Mouse (Mus musculus) intestine, embryonic 14.5 days (tissue): ENCODE data around the gene 4931422A03Rik. TPM values are rescaled to one million over a fixed set of nuclear protein-coding genes. Genes with fewer than 3 reads are reported as not detected.
A peak's percentile ranks its signal among the peaks of the same experiment; 100 is the strongest.
"Not testable (repeated sequence)": the region's sequence is repeated elsewhere in the genome, so short reads cannot be mapped to it uniquely, and the experiment has no call there.

Experiments
- ATAC-seq: fragments of 200-750 bp; cut with Nextera tagmentation; replicated peaks from 2 replicates; pipeline ENCODE4 v1.8.0; 2017; ENCODE audit warnings: low read depth, moderate number of reproducible peaks, moderate TSS enrichment, moderate library complexity; ENCODE audit not compliant: low FRiP score, low TSS enrichment
- DNase-seq: peaks from one replicate; pipeline ENCODE4 v3.0.0-alpha.2; 2018; ENCODE audit warnings: low spot score
- H3K27ac ChIP-seq: fragments of 300-500 bp; sonication (generic); 2 replicates; pipeline ENCODE4 v1.5.1; 2014; ENCODE audit warnings: low read depth, mild to moderate bottlenecking, control low read depth
- H3K27me3 ChIP-seq: fragments of 300-500 bp; sonication (generic); replicated peaks from 2 replicates; pipeline ENCODE4 v1.6.1; 2014; ENCODE audit warnings: low read length, control low read depth; ENCODE audit not compliant: control insufficient read depth, insufficient read depth
- H3K36me3 ChIP-seq: fragments of 300-500 bp; sonication (generic); 2 replicates; pipeline ENCODE4 v1.6.1; 2014; ENCODE audit warnings: low read length, control low read depth; ENCODE audit not compliant: control insufficient read depth, insufficient read depth
- H3K4me1 ChIP-seq: fragments of 300-500 bp; sonication (generic); replicated peaks from 2 replicates; pipeline ENCODE4 v1.6.1; 2014; ENCODE audit warnings: low read length, control low read depth, mixed read lengths; ENCODE audit not compliant: control insufficient read depth, insufficient read depth
- H3K4me2 ChIP-seq: fragments of 300-500 bp; sonication (generic); 2 replicates; pipeline ENCODE4 v1.6.1; 2014; ENCODE audit warnings: low read length
- H3K4me3 ChIP-seq: fragments of 300-500 bp; sonication (generic); 2 replicates; pipeline ENCODE4 v1.5.1; 2014; ENCODE audit warnings: low read depth, low read length, control low read depth, mixed read lengths
- H3K9ac ChIP-seq: fragments of 300-500 bp; sonication (generic); 2 replicates; pipeline ENCODE4 v1.6.1; 2014; ENCODE audit warnings: mild to moderate bottlenecking, low read length
- H3K9me3 ChIP-seq: fragments of 300-500 bp; sonication (generic); 2 replicates; pipeline ENCODE4 v1.6.1; 2016; ENCODE audit warnings: low read length, control low read depth; ENCODE audit not compliant: control insufficient read depth
- WGBS: fragments of 180-500 bp; shearing (Covaris S2); extraction: QIAGEN DNeasy Blood & Tissue Kit; methylation state at CpG from one replicate; pipeline ENCODE4 v1.1.7; 2014; 5-methylcytosine and 5-hydroxymethylcytosine counted together
- polyA plus RNA-seq: library from polyadenylated mRNA; unstranded; fragments of >200 nt; fragmentation: Nextera tagmentation; extraction: Ambion mirVana; gene quantifications from 2 replicates; pipeline ENCODE4 v1.2.1, GENCODE M21; 2014

Gene 4931422A03Rik
- polyA plus RNA-seq, 1 experiment from 2014 or later = 2.1 TPM

DNA sequence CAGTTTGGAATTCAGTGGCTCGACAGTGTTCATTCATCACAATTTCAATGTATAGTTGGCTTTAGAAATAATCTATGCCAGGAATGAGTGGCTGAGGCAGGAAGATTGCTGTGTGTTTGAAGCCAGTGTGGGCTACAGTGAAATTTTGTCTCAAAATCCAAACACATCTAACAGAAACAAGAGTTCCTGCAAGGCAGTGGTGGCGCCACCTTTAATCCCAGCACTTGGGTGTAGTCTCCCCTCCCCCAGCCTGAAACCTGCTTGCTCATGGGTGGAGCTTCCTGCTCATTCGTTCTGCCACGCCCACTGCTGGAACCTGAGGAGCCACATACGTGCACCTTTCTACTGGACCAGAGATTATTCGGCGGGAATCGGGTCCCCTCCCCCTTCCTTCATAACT, 40.6 kb downstream of the 4931422A03Rik start:
- H3K27me3 ChIP-seq, ATAC-seq, DNase-seq, H3K9ac ChIP-seq, H3K4me2 ChIP-seq, H3K4me3 ChIP-seq, H3K9me3 ChIP-seq, H3K36me3 ChIP-seq, H3K27ac ChIP-seq, H3K4me1 ChIP-seq: not testable (repeated sequence)
- 69% methylated on average over 6 of the region's 8 CpGs for WGBS

- Histone ChIP-seq H3K9ac (no peak overlapping the region), H3K27me3 (no peaks in the 10 kb centered on the region), H3K4me3 (no peak overlapping the region), H3K27ac (no peak overlapping the region), H3K4me1 (no peaks in the 10 kb centered on the region), H3K36me3 (no peaks in the 10 kb centered on the region), H3K9me3 (no peaks in the 10 kb centered on the region), H3K4me2 (no peak overlapping the region)
- 88% methylated on average over 10 of the region's 10 CpGs for WGBS
- ATAC-seq (no peak), DNase-seq (no peak)
Measured at GRCm38 (mm10) chr2:103983146-103983545, 45.0 kb downstream of the 4931422A03Rik start.

- H3K4me2 ChIP-seq = no peak overlapping the region
- DNase-seq (peak; percentile 90), ATAC-seq (0 out of 2 replicates have a peak, but pooled peaks have one; percentile 58)
Measured at GRCm38 (mm10) chr2:103982250-103982649, 45.9 kb downstream of the 4931422A03Rik start.

DNA sequence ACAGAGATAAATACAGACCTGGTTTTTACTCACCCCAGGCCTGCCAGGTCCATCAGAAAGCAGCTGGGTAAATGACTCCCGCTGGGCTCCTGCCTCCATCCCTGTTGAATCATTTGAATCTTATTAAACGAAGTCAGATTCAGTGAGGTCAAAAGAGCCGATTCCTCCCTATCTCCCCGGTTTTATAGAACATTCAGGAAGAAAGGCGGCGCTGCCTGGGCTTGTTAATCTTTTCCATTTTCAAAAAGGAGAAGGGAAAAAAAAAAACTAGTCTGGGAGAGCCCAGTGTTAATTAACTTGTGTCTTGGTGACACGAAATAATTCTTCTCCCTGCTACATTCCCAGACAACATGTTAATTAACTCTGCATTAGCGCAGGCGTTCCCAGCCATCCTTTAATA, 50.4 kb downstream of the 4931422A03Rik start:
- no peaks in the 10 kb centered on the region for H3K4me1 ChIP-seq
- no peak for DNase-seq
- ATAC-seq = no peak
- H3K4me2 ChIP-seq = no peak overlapping the region
- peaks cover 3% of the 10 kb centered on the region for H3K27me3 ChIP-seq
- no peak overlapping the region for H3K27ac ChIP-seq
- WGBS = 69% methylated on average over 9 of the region's 9 CpGs
- no peak overlapping the region for H3K9ac ChIP-seq
- no peaks in the 10 kb centered on the region for H3K36me3 ChIP-seq
- H3K4me3 ChIP-seq = no peak overlapping the region
- H3K9me3 ChIP-seq = no peaks in the 10 kb centered on the region

More at GRCm38 (mm10) chr2:103982250-103982649, 45.9 kb downstream of the 4931422A03Rik start:
- 7% methylated on average over 5 of the region's 5 CpGs for WGBS
- no peak overlapping the region for H3K4me3 ChIP-seq
- H3K9ac ChIP-seq = no peak overlapping the region
- no peaks in the 10 kb centered on the region for H3K4me1 ChIP-seq
- no peak overlapping the region for H3K27ac ChIP-seq
- no peaks in the 10 kb centered on the region for H3K9me3 ChIP-seq
- no peaks in the 10 kb centered on the region for H3K36me3 ChIP-seq
- H3K27me3 ChIP-seq = no peaks in the 10 kb centered on the region

DNA sequence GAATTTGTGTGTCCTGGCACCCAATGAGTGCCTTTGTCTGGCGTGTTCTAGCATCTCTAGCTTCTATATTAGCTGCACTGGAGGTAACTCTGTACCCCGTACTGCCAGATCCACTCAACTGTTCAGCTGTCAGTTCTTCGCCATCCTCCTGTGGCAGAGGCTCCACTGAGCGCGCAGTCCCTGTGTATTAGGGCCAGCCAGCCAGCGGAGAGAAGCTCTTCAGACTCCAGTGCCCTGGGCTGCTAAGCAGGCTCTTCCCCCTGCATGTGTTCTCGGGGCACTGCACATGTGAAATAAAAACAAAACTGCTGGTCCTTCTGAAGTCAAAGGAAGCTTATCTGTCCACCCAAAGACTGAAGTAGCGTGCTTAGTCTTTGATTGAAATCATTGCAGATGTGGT, 50.9 kb downstream of the 4931422A03Rik start:
- no peak overlapping the region for H3K9ac ChIP-seq
- 78% methylated on average over 8 of the region's 8 CpGs for WGBS
- no peaks in the 10 kb centered on the region for H3K4me1 ChIP-seq
- peaks cover 8% of the 10 kb centered on the region for H3K27me3 ChIP-seq
- no peaks in the 10 kb centered on the region for H3K9me3 ChIP-seq
- H3K36me3 ChIP-seq = no peaks in the 10 kb centered on the region
- no peak for ATAC-seq
- no peak for DNase-seq
- H3K4me3 ChIP-seq = no peak overlapping the region
- H3K27ac ChIP-seq = no peak overlapping the region
- no peak overlapping the region for H3K4me2 ChIP-seq

DNA sequence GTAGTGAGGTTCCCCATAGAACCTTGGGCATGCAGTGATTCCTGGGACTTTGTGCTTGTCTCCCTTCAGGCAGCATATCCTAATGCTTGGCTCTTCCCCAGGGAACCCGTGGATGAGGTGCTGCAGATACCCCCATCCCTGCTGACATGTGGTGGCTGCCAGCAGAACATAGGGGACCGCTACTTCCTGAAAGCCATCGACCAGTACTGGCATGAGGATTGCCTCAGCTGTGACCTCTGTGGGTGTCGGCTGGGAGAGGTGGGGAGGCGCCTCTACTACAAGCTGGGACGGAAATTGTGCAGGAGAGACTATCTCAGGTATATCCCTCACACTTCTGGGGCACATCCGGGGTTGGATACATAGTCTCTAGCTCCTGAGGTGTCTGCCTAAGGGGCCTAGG, 52.3 kb downstream of the 4931422A03Rik start:
- peaks cover 21% of the 10 kb centered on the region for H3K27me3 ChIP-seq
- no peak overlapping the region for H3K4me3 ChIP-seq
- DNase-seq = no peak

DNA sequence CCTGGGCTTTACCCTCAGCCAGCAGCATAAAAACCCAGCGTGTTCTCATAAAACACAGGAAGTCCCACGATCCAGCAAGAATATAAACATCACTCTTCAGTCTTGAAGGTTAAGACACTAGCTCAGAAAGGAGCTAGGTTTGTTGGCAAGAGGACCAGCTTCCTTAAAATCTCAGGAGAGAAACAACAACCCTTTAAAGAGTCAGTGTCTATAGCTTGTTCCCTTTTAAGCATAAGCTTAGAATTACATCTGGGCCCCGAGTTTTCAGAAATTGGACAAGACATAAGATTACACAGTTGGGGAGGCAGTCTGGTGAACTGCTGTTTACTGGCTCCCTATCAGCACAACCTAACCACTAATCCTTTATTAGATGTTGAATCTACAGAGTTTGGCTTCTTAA, 56.3 kb downstream of the 4931422A03Rik start:
- H3K27me3 ChIP-seq = peaks cover 52% of the 10 kb centered on the region
- no peaks in the 10 kb centered on the region for H3K36me3 ChIP-seq
- DNase-seq (no peak), ATAC-seq (no peak)
- H3K4me3 ChIP-seq = peak overlapping the region; percentile 9; the same call in 1 of the 2 replicates
- no peaks in the 10 kb centered on the region for H3K9me3 ChIP-seq
- H3K4me1 ChIP-seq = peaks cover 6% of the 10 kb centered on the region; the same call in 1 of the 2 replicates
- H3K4me2 ChIP-seq = no peak overlapping the region; the same call in 1 of the 2 replicates
- H3K9ac ChIP-seq = no peak overlapping the region
- 14% methylated on average over 3 of the region's 3 CpGs for WGBS
- no peak overlapping the region for H3K27ac ChIP-seq

More for the DNA sequence above, 52.3 kb downstream of the 4931422A03Rik start:
- no peak for ATAC-seq
- no peaks in the 10 kb centered on the region for H3K9me3 ChIP-seq
- no peak overlapping the region for H3K9ac ChIP-seq
- H3K27ac ChIP-seq = no peak overlapping the region
- H3K4me1 ChIP-seq = peaks cover 1% of the 10 kb centered on the region; the same call in 1 of the 2 replicates
- H3K36me3 ChIP-seq = no peaks in the 10 kb centered on the region
- WGBS = 78% methylated on average over 7 of the region's 7 CpGs
- H3K4me2 ChIP-seq = no peak overlapping the region

DNA sequence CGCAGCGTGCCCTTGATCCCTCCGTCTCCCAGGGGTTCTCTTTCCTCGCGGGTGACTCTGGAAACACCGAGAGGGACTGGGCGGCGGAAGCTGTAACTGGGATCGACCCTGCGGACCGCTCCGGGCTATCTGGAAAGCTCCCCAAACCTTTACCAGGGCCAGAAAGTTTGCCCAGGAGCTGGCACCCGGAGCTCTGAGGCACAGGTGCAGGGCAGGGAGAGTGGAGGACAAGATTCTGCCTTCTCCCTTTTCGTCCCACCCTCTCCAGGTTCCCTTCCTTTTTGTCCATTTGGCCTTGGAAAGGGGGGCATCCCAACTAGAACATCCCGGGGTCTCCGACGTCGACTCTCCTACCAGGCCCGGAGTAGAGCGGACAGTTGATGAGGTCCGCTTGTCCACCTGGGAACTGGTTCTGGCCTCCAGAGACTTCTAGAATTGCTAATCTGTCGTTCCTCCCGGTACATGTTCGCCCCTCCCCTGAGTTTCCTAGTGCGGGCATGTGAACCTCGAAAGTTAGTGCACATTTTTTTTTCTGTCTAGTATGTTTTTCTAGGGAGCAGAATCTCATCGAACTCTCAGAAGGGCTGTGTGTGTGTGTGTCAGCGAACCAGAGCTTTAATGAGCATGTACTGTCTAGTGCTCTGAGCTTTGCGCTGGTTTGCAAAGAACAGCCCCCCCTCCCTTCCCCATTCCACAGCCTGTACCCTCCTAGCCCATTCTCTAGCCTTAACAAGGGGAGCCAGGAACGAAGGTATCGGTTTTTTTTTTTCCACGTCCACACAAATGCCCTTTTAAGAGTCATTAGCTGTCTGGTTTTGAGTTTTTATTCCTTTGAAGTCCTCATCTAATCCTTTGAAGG, 57.1 kb downstream of the 4931422A03Rik start:
- no peak for ATAC-seq
- WGBS = 1% methylated on average over 32 of the region's 32 CpGs

More for the DNA sequence above, 57.1 kb downstream of the 4931422A03Rik start:
- H3K27ac ChIP-seq = no peak overlapping the region
- peak; percentile 65 for DNase-seq
- peak overlapping the region; percentile 95 for H3K4me2 ChIP-seq
- peaks cover 6% of the 10 kb centered on the region; the same call in 1 of the 2 replicates for H3K4me1 ChIP-seq
- H3K27me3 ChIP-seq = peaks cover 52% of the 10 kb centered on the region
- H3K9me3 ChIP-seq = no peaks in the 10 kb centered on the region
- H3K4me3 ChIP-seq = peak overlapping the region; percentile 67
- H3K36me3 ChIP-seq = no peaks in the 10 kb centered on the region
- peak overlapping the region; percentile 53 for H3K9ac ChIP-seq
